Mouse (Mus musculus) 3134 (cell line): ENCODE measurements at regions not wholly inside any gene's neighbourhood (a gene's known extent, or its start where the extent isn't known, plus 50 kb on each side); places are given as distances from the start of the nearest gene placed in this dataset.

ENCODE experiments used
- DNase-seq: peaks from one replicate; pipeline ENCODE4 v3.0.0-alpha.2; 2011; ENCODE audit warnings: low spot score; ENCODE audit not compliant: insufficient read length; ENCODE audit errors: extremely low read depth

GRCm38 (mm10) chr2:51073040-51073594 lies 75.8 kb downstream of the Rnd3 start:
- no peak for DNase-seq

DNA sequence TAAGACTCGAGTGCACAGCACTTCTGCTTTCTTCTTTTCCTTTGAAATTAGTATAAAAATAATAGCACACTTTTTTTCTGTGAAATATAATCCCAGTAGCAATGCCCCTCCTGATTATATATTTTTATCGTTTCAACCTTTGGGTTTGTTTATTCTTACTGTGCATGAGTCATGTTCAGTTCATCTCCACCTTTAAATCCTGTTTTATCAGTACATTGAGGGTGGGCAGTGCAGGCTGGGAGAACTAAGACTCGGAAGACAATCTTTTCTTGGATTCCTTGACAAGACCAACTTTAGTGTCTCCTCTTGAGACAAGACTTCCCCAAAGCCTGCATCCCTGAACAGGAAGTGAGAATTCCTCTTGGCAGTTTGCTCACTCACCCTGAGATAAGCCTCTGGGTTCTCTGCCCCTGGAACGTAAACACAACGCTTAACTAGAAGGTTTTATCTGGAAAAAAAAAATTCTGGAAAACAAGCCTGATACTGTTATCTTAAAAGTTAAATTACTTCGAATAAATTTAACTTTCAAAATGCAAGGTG lies 76.5 kb downstream of the Rnd3 start:
- DNase-seq = no peak

GRCm38 (mm10) chr2:51070902-51071301 lies 78.0 kb downstream of the Rnd3 start:
- no peak for DNase-seq

DNA sequence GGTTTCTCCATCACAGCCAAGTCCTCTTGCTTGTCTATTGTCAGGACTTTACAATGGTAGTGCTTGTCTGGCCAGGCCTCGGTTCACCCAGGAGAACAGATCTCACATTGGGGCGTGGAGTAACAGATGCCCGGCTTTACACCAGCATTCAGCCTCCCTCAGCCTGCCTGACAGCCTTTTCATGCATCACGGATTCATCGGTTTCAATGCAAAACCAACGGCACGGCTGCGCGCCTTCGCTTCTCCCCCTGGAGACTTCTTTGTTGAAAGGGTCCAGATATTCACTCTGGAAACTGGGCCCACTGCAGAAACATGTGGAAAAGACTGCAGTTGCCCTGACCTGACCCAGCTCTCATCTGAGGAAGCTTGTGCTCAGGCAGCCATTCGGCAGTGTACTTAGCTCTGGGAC lies 82.5 kb downstream of the Rnd3 start:
- DNase-seq = no peak

GRCm38 (mm10) chr2:51065821-51066220 lies 83.1 kb downstream of the Rnd3 start:
- DNase-seq = no peak

DNA sequence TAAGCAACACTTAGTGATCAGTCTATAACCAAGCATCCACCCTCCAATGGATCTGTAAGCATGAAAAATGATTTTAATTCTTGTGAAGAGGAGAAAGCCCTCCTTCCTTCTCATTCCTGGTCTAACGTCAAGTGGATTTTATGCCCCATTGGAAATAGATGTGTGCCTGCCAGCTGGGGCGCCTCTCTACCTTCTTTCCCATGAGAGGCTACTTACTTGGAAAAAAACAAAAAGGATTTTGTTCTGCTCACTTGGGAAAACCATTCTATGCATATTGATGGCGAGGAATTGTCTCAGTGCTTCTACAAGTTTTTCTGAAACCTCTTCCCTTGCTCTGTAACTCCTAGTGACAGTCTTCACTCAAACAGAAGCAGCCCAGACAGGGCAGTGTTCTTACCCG lies 84.1 kb downstream of the Rnd3 start:
- no peak for DNase-seq

DNA sequence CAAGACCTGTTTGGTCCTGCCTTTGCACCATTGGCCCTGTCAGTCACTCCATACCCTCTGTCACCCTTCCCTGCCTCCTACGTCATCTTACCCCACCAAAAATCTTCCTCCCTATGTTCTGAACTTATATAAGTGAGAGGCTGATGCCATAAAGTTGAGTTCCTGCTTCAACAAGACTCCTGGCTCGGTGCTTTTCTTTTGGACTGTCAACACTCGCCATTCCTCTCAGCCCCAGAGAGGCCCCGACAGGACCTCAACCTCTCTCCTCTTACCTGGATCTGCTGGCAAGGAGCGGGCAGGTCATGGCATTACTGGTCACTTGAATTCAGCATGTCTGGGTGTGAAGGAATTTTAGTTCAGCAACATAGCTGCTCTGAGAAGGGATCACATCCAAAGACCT lies 86.9 kb downstream of the Rnd3 start:
- DNase-seq = no peak

- no peak for DNase-seq
These were observed 90.8 kb downstream of the Rnd3 start for GRCm38 (mm10) chr2:51058158-51058557.

DNA sequence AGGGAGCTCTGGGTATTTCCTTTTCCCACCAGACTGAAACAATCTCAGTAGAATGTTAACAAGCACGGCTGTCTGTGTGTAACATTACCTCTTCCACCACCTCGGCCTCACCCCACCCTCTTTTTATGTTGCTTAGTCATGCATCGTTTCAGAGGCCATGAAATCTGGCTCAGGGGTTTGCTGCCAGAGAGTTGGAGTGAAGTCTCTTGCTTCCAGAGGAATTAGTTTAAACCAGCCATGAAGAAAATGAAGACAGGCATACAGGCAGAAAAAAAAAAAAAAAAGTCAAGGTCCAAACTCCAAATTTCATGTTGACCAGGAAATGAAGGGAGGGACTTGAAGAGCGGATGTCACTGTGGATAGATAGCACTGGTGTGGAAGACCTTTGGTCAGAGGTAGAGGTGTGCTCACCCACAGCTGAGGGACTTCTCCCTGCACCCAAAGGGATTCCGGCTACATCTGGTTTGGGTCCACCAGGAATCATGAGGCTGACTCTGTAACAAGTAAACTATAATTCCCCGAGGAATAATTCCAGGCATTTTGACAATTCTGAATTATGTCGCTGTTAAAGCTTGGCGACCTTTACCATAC lies 92.7 kb downstream of the Rnd3 start:
- peak; percentile 46 for DNase-seq

GRCm38 (mm10) chr2:51055339-51055738 lies 93.6 kb downstream of the Rnd3 start:
- DNase-seq = no peak

GRCm38 (mm10) chr2:51049834-51050170 lies 99.1 kb downstream of the Rnd3 start:
- DNase-seq = no peak

- DNase-seq = no peak
These were observed 99.6 kb downstream of the Rnd3 start for GRCm38 (mm10) chr2:51049101-51049833.

GRCm38 (mm10) chr2:51047520-51047919 lies 101.4 kb downstream of the Rnd3 start:
- DNase-seq = no peak

GRCm38 (mm10) chr2:51045626-51046025 lies 103.3 kb downstream of the Rnd3 start:
- DNase-seq = no peak

- DNase-seq = no peak
These were observed 107.8 kb downstream of the Rnd3 start for GRCm38 (mm10) chr2:51041101-51041500.

DNA sequence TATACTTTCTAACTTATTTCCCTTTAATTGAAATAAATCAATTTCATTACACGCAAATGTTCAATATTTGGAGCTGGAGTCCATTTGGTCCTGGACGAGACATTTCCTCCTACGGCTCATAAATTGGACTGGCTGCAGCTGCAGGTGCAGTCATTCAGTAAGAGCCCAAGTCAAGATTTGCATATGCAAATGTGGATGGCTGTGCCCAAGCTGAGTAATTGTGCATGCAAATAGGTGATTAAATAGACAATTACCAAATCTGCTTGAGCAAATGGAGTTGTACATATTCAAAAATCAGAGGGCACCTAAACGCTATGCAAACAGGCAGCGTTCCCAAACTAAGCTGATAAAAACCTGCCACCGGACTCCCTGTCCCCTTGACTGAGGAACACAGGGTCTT lies 110.2 kb downstream of the Rnd3 start:
- no peak for DNase-seq

GRCm38 (mm10) chr2:51036995-51037394 lies 111.9 kb downstream of the Rnd3 start:
- DNase-seq = no peak

DNA sequence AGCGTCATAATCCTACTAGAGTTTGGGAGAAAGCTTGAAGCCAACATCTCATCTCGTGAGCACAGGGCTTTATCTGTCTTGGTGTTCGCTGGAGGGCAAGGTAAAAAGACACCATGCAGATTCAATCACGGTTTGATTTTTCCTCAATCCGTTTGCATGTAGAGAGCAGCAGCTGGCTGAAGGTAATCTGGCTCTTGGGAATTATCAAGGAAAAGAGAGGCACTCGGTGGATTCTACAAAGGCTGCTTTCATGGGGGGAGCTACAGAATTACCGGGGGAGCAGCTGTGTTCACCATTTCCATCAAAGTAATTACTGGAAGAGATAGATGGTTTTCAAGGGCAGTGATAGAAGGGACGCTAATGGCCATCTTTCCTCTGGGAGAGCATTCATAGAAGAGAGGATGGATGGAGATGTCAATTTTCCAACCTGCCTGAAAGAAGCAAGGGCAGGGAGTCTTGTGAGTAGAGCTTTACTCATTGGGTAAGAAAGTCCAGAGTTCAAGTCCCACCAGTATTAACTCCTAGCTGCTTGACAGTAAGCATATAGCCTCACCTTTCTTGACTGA lies 112.6 kb downstream of the Rnd3 start:
- DNase-seq = no peak

DNA sequence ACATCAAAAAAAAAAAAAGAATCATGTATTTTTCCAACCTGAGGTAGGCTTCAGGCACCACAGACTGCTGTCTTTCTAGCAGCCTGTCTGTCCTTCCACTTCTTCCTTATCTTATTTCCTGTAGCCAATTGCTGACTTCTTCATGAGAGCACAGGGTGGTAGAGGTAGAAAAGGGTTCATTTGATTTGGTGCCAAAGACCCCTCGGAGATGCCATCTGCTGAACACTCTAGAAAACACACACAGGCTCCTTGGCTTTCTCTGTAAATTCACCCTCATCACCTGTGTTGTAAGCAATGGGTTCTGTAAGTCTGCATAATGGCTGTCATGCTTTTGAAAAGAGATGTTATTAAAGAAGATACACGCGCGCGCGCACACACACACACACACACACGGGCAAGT lies 115.0 kb downstream of the Rnd3 start:
- DNase-seq = no peak

DNA sequence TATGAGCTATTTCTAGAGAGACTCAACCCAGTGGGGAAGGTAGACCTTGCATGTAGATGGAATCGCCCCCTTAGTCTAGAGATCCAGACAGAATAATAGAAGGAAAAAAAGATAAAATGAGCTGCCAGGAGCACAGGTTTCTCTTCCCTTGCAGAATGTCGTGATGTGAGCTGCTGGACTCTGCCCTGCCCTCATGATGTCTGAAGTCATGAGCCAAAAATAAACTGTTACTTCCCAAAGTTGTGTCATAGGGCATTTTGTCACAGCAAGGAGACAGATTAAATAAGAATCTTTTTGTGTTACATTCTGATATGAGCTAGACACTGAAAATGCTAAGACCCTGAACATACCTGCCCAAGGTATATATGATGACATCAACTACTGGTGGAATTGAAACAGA lies 126.4 kb downstream of the Rnd3 start:
- DNase-seq = no peak

DNA sequence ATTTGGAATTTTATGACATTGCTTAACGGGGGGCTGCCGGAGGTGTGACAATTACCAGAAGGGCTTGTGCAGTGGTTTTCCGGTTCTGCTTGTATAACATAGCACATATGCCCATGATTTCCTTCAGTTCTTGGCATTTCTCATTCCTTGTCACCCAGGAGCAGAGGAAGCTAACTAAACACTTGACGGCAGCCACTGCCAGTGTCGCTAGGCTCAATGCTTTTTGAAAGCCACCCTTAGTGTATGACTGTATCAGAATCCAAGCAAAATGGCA lies 132.8 kb downstream of the Rnd3 start:
- DNase-seq = no peak
